Mouse (Mus musculus): Measurements from ENCODE around the gene Dcpp1.

GRCm38 (mm10) chr17:23853292-23853691, 27.4 kb upstream of the Dcpp1 start:
- TF ChIP-seq CTCF (IDR thresholded peaks at IDR 0.05; ENCODE audit: low read depth, low read length) (peak; percentile 84), POLR2A (IDR thresholded peaks at IDR 0.05; ENCODE audit: insufficient read depth, low read length) (no peak)

All from ES-Bruce4 (cell line).